Mouse (Mus musculus): Measurements from ENCODE around the gene Tmem229b.

Tmem229b gene

DNA sequence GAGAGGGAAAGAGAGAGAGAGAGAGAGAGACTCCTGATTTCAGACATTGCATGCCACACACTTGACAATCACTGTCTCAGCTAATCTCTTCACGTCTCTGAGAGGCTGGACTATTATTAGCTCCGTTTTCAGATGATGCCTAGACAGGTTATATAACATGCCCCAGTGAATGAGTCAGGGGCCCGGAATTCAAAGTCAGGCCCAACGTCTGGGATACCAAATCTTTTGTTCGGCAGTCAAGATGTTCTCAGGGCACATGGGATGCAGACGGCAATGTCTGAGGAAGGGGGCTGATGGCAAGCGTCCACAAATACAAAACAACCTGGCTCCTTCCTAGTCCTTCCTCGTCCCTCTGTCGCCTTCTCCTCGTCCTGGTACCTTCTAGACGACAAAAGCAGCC lies 55.4 kb downstream of the Tmem229b start:
- WGBS = 45% methylated on average over 11 of the region's 11 CpGs

DNA sequence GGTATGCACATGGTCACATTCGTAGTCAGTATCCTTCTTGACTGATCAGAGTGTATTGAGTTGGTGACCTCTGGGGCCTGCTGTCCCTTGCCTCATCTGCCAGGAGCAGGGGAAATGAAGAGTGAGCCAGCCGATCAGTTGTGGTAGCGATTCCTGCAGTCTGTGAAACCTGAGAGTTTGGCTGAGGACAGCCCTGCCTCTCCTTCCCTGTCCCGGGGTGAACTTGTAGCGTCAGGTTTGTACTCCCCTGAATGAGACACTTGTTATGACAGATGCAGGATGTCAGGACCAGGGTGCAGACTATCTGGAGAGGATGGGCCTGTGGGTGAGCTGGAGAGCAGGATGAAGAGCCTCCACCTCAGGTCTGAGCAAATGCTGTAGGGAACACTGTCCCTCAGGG lies 59.8 kb downstream of the Tmem229b start:
- WGBS = 80% methylated on average over 5 of the region's 5 CpGs

DNA sequence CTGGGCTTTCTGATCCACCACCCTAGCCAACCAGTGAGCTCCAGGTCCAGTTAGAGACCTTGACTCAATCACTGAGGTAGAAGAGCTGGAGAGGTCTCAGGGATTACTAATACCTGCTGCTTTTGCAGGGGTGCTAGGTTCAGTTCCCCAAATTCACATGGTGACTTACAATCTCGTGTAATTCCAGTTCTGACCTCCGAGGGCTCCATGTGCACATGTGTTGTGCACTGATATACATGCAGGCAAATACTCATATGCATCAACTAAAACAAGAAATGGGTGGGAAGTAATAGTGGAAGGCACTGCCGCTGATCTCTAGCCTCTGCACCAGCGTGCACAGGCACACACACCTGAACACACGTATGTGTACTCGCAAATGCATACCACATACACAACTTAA lies 60.3 kb downstream of the Tmem229b start:
- WGBS = 78% methylated on average over 6 of the region's 6 CpGs

DNA sequence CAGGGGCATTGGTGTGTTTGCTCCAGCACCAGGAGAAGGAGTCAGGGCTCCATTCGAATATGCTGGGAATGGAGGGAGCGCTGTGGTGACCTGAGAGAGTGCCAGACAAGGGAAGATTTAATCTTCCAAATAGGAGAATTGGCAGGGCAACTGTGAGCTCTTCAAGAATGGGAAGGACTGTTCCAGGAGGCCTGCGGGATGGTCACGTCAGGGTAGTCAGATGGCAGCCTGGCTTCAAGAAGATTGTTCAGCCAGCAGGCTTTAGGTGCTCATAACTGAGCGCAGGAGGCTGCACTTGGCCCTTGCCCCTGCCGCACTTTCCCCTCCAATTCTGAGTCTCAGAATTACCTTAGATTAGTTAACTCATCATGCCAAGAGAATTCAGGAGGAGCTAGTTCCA lies 64.5 kb downstream of the Tmem229b start:
- 91% methylated on average over 6 of the region's 6 CpGs for WGBS

DNA sequence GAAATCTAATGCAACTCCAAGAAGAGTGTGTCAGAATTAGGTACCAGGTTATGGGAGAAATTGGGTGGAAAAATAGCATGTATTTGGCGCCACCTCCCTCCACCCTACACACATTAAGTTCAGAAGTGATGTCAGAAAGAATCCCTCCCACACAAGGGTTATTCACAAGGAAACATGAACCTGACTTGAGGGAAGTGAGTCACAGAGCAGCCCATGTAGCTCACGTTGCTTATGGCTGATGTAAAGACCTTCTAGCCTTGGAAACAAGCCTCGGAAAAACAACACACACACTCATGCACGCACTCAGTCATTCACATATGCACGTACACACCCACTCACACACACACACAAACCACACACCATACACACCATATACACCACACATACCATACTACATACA lies 67.3 kb downstream of the Tmem229b start:
- WGBS = 80% methylated on average over 5 of the region's 5 CpGs

DNA sequence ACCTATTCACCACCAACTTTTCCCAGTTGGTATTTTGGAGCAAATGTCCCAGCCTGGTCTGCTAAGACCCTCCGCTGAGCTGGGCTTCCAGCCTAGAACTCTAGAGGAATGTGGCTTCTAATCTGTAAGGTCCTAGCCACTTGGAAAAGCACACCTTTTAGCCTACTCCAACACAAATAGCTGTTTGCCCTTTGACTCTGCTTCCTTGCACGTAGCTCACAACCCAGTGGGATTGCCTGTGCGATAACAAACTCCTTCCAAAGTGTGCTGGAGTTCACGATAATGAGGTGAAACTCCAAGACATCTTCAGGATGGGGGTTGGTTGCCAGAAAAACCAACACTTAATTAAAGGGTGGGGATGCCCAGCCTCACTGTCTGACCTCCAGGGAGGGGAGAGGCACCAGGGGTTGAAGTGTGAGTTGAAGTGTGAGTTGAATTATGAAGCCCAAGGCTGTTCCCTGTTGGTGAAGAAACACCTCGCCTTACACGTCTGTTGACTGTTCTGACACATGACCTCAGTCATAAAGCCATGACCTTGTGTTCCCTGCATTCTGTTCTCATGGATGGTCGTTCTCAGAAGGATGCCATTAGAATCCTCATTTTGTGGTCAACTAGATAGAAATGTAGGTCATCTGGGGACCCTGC lies 67.9 kb downstream of the Tmem229b start:
- WGBS = 81% methylated on average over 7 of the region's 7 CpGs

DNA sequence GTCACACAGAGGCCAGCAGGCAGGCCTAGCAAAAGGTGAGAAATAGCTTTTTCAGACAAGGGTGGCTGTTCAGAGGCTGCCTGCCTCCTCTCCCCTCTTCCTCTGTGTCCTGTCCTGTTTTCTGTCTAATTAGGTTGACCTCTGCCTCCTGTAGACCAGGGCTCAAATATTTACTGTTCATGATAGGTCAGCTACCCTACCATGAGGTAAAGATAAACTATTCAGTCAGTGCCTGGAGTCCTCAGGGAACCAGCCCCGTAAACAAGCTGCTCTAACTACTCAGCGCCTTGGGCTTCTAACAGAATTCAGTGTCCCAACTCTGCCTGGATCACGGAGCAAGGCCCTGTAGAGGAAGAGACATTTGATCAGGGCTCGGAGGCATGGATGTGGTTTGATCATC lies 70.9 kb downstream of the Tmem229b start:
- WGBS = 82% methylated on average over 4 of the region's 4 CpGs

DNA sequence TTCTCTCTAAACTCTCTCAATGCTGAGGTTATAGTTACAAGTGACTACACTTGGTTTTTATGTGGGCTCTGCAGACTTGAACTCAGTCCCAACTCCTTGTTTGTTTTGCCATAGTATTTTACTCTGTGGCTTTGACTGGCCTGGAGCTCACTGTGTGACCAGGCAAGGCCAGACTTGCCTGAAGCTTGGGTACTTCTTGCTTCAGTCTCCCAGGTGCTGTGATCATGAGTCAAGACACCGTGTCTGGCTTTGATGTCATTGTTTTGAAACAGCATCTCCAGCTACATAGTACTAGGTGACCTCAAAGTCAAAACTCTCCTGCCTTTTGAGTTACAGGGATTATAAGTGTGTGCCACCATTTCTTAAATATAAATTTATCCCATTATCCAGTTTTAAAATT lies 77.5 kb downstream of the Tmem229b start:
- WGBS = 90% methylated on average over 1 of the region's 1 CpGs

DNA sequence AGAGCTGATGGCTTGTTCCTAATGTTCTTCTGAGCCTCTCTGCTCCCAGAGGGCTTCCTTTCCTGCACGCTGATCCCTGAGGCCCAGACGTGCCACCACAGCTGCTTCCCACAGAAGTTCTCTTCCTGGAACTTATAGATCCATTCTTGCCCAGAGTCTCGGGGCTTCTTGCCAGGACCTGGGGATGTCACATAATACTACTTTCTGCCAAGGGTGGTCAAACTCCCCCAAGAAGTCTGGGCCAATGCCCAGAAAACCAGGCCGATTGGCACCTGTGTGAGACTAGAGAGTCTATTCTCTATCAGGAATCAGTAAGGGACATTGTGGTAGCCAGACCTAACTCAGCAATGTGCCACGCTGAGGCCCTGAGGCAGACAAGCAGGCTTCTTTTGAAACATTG lies 80.1 kb downstream of the Tmem229b start:
- 68% methylated on average over 5 of the region's 5 CpGs for WGBS

DNA sequence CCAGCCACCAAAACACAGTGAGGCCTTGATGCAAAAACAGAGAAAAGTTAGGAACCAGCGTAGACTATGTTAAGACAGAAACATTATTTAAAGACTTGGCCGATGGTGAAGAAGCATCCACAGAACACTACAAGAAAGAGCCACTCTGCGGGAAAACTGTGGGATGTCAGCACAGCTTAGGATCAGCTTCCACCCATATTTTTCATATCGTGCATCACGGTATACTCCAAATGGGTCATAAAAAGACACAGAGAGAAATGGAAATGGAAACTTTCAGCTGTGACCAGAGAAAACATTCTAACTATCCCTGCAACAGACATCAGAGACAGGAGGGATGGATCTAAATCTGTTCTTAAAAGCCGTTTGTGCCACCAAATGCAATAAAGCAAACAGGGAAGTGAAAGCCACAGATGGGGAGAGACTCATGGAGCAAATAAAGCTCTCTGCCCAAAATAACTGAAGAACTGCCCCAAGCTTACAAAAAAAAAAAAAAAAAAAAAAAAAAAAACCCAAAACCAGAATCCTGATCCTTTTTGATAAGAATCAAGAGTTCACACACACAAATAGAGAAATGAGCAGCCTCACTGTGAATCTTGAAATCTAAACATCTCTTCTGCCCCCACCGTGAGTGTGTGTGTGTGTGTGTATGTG lies 83.8 kb downstream of the Tmem229b start:
- 45% methylated on average over 7 of the region's 7 CpGs for WGBS

DNA sequence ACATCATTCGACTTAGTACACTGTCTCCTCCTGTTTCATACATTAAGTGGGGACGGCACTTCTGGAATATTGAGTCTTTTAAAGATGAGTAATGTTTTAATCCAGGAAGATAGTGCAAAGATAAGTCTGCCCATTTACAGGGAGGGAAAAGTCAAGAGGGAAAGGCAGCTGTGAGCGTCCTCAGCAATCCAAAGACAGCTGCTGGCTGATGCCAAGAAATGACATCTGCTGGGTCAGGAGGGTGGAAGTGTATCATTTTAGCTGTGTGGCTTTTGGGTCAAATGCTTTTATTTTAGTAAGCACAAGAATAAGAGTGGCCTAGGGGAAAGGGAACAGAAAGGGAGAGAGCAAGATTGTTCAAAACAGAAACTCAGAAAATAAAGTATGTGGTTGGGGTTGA lies 85.4 kb downstream of the Tmem229b start:
- 81% methylated on average over 3 of the region's 3 CpGs for WGBS

DNA sequence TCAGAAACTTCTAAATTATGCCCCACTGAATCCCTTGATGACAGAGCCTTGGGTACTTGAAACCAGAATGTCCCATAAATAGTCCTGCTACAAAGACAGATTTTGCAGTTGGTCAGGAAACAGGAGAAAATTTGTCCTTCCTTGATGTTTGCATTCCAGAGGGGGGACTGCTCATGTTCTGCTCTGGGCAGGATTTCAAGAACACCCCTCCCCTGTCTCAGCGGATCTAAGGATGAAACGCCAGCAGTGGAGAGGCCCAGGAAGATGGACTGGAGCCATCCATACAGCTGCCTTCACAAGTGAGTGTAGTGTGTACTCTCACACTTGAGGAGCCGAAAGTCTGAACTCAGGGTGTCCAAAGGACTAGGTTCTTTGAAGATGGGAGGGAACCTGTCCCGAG lies 86.0 kb downstream of the Tmem229b start:
- 59% methylated on average over 4 of the region's 4 CpGs for WGBS

DNA sequence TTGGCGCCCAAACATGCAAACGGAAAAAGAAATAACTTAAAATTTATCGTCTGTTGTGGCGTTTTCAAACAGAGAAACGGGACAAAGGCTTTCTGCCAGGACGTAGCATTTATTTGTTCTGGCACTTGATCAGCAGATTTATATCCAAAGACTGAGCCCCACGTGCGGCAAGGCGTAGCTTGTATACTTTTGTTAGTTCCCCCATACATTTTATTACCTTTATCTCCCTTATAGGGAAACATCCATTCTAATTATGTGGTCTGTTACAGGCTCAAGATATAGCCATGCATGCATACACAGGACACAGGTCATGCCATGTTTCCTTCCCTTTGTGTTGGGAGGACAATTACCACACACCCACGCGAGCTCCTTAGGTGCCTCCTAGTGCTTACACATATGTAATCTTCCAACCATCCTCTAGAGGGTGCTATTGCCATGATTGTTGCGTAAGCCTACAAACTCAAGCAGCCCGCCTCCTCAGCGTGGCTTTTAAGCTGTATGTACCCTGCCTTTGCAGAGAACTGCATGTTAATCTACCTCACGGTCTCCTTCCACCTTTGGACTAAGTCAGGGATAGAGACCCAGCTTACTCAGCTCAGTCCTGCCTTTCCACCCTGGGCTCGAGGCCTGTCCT lies 88.2 kb downstream of the Tmem229b start:
- WGBS = 17% methylated on average over 16 of the region's 16 CpGs

DNA sequence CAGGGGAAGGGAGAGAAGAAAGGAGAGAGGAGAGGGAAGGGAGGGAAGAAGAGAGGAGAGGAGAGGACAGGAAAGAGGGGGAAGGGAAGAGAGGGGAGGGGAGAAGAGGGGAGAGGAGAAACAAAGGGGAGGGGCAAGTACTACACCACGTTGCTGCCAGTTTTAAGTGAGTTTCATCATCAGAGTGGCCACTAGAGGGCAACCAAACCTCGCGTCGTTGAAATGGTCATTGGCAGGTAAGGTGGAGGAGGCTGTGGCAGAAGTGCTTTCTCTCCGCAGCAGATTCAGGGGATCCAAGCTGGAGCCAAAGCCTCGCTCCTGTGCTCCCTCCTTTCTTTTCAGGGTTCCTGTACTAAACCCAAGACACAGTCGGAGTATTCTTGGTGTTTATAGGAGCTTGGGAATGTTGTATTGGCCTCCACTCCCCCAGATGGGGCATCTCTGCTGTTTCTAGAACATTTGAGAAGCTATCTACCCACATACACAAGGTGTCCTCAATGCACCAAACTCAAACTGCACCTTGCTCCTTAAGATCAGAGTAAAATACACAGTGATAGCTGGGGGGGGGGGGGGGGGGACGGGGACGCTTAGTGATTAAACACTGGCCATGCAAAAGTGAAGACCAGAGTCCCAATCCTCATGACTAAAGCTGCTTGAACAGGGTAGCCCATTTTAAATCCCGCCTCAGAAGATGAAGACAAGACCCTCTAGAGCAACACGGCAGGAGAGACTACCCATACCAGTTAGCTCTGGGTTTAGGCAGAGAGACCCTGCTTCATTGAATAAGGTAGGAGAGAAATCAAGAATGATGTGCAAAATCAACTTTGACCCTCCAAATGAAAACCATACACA lies 89.0 kb downstream of the Tmem229b start:
- 11% methylated on average over 11 of the region's 11 CpGs for WGBS

DNA sequence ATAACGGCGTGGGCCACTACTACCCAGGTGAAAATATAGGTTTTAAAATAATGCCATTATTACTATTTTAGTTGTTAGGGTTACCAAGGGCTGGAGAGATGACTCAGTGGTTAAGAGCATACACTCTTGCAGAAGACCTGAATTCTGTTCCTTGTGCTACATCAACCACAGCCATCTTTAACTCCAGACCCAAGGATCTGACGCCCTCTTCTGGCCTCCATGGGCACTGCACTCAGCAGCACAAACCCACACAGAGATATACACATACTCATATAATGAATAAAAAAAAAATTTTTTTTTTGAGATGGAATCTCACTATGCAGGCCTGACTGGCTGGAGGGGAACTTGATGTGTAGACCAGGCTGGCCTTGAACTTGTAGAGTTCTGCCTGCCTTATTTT lies 91.1 kb downstream of the Tmem229b start:
- WGBS = 78% methylated on average over 3 of the region's 3 CpGs

DNA sequence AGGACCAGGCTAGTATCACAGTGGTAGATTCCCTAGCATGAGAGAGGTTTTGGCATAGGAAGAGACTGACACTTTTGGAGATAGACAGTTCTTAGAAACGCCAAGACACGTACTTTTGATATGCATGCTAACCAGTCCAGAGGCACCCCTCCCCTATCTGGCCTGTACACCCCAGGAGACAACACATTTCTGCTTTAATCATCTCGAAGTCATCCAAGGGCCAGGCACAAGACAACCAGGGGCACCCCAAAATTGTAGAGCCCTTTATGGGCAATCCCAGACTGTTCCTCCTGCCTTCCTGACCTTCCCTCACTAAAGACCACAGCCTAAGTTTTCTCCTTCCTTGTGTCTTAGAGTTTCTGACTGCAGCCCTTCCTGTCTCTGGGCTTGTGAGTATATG lies 91.9 kb downstream of the Tmem229b start:
- WGBS = 79% methylated on average over 3 of the region's 3 CpGs

DNA sequence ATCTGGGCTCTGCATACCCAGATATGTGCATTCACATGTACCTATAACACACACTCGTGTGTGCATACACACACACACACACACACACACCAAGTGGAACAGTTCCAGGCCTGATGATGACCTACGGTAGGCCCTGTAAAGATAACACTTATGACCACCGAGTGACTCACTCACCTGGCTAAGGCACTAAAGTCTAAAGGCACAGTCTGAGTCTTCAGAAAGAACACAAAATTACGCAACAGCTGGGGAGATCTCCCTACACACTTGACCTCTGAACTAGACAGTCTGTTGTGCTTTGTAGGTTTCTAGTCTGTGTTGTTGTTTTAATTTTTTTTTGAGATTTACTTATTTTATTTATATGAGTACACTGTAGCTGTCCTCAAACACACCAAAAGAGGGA lies 93.0 kb downstream of the Tmem229b start:
- WGBS = 95% methylated on average over 4 of the region's 4 CpGs

All from cerebral cortex, adult 2 months (tissue).